Mouse (Mus musculus) liver, adult (tissue): ENCODE results near the gene Eml2.

Source experiments
- GATA4 ChIP-seq: IDR thresholded peaks from 2 replicates; pipeline ENCODE4 v1.6.1; 2014; ENCODE audit warnings: mild to moderate bottlenecking, low read length; ENCODE audit not compliant: insufficient replicate concordance

Eml2 gene

DNA sequence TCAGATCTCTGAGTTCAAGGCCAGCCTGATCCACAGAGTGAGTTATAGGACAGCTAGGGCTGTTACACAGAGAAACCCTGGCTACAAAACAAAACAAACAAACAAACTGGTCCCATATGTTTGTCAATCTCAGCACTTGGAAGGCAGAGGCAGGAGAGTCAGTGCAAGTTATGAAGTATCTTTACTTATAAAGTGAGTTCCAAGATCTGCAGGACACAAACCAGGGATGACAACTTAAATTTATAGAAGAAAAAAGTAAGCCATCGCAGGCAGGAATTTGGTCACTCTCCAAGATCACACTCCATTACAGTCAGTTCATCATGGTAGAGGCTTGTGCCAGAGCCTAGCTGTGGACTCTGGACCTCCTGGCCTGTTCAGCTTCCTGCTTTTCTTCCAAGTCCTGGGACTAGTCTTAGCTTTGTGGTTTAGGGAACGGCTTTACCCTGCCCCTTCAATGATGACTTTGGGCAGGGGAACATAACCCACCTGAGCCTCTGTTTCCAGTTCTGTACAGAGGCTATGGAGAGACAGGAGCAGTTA is 53.9 kb downstream of the Eml2 start:
- TF ChIP-seq GATA4: no peak

GRCm38 (mm10) chr7:19230899-19231298 is 54.7 kb downstream of the Eml2 start:
- no peak for TF ChIP-seq GATA4

DNA sequence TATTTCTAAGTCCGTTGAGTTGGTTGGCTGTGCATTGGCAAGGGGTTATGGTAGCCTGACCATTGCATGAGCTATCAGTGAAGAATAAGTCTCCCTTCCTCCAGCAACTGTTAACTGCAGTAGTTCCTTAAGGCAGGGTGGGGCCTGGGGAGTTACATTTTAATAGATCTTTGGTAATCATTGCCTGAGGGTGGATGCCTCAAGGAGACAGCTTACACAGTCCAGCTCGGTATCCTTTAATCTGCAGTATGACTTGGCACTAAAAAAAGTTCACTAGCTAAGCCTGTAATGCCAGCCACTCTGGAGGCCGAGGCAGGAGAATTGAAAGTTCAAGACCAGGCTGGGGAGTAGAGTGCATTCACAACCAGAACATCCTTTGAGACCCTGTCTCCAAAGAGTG is 55.6 kb downstream of the Eml2 start:
- TF ChIP-seq GATA4: no peak

DNA sequence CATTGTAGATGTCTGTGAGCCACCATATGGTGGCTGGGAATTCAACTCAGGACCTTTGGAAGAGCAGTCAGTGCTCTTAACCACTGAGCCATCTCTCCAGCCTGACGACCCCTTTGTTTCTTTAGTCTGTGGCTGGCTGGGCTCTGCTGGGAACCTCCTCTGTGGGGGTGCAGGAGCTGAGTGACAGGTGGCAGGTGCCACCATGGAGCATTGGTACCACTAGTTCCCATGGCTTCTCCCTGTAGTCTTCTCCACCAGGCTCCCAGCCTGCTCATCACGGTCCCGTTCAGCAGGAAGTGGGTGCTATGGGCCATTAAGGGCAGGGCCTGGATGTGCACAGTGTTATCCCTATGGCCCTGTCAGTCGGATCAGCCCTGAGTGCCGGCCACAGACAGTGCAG is 58.4 kb downstream of the Eml2 start:
- no peak for TF ChIP-seq GATA4

- peak; percentile 81 for TF ChIP-seq GATA4
These were observed 59.0 kb downstream of the Eml2 start for GRCm38 (mm10) chr7:19235092-19235671.

DNA sequence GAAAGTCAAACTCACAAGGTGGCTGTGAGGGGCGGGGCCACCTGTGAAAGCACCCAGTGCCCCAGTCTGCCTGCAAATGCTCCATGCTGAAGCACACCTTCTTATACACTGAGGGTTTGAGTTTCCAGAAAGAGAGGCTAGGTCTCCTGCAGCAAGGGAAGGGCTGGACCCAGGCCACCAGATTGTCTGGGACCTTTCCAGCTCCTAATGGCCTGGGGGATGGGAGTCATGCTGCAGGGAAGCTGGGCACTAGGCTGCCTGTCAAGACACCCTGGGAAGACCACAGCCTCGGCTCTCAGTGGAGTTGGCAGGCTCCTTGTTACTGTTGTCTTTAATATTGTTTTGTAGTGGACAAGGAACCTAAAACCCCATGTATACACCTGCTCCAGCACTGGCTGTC is 60.2 kb downstream of the Eml2 start:
- TF ChIP-seq GATA4: no peak

DNA sequence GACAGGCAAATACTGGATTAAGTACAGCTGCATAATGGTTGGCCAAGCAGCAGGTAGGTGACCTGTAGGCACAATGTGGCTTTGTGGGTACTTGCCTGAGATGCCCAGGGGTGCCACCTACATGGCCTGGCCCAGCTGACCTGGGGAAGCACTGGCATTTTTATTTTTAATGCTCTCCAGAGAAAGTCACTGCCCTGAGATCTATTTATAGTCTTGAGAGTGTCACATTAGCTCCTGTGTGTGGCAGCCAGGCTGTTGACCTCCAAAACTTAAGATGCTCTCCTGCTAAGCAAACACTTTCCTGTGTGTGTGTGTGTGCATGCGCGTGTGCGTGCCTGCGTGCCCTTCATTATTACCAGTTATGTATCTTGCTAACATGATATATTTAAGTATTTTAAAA is 62.1 kb downstream of the Eml2 start:
- no peak for TF ChIP-seq GATA4

DNA sequence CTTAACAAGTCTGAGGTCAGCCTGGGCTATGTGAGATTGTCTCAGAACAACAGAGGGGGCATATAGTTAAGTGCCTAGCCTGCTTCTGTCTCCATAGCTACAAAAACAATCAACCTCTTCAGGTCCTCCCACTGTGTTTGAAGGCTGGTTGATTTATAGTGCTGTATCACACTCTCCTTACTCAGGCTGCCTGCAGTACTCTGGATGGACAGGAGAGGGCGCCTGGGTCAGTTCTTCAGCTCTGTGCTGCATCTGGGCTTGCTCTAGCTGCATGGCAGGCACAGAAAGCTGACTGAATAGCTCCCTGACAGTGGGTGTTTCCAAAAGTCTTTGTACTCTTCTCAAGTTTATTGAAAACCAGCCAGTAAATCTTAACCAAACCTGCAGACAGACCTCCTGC is 63.2 kb downstream of the Eml2 start:
- TF ChIP-seq GATA4: no peak

DNA sequence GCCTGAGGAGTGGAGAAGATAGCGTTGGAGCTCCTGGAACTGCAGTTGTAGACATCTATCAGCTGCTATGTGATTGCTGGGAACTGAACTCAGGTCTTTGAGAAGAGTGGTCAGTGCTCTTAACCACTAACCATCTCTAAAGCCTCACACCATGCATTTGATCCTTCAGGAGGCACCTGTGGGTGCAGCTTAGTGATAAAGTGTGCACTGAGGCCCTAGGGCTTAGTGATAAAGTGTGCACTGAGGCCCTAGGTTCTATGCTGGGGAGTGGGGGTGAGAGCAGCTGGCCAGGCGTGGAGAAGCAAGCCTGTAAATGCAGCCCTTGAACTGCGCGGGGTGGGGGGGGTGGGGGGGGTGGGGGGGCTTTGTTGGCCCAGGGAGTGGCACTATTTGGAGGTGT is 63.8 kb downstream of the Eml2 start:
- no peak for TF ChIP-seq GATA4

DNA sequence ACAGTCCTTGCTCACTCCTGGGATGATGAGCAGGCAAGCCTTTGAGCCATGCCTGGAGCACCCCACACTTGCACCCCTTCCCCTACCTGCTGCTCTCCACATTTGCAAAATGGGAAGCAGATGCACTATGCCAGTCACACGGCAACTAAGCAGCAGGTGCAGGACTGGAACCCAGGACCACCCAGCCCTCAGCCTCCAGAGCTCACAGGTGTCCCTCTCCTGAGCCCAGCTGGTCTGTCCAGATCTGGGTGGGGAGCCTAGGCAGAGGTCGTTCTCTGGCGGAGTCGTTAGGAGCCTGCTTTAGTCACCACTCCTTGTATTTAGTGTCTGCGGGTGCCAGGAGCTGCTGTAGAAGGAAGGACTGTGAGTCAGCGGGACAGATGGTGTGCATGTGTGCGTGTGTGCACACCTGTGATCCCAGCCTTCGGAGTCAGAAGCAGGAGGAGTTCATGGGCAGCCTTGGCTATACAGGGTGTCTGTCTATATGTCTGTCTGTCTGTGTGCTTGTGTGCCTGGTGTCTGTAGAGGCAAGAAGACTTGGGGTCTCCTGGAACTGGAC is 64.8 kb downstream of the Eml2 start:
- TF ChIP-seq GATA4: no peak

DNA sequence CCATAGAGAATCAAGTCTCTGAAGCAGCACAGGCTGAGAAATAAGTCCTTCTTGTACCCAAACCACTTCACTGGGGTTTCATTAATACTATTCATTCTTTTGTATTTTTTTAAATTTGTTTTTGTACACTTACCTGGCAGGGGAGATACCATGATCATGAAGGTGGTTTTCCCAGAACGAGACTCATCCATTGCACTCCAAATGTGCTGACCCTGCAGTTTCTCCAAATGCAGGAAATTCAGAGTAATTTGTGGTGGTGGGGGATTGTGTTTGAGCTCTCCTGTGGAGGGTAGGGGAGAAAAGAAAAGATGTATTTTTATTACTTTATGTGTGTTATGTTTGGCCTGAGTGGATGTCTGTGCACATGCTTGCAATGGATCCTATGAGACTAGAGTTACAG is 65.8 kb downstream of the Eml2 start:
- TF ChIP-seq GATA4: no peak

GRCm38 (mm10) chr7:19243858-19244257 is 67.6 kb downstream of the Eml2 start:
- TF ChIP-seq GATA4: no peak

GRCm38 (mm10) chr7:19245083-19245482 is 68.9 kb downstream of the Eml2 start:
- no peak for TF ChIP-seq GATA4

DNA sequence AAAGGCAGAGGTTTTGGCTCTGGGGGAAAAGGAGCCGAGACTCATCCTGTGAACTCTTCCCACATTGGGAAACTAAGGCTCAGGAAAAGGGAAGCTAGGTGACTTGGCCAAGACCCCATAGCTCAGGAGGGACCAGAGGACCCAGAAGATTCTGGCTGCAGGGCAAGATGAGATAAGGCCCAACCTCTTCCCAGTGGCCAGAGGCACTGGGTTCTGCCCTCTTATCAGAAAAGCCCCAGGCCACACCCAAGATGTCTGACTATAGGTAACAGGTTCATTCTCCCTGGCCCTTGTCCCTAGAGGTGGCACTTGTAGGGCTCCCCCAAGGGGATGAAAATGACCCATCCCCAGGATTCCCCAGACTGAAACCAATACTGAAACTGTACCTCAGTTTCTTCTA is 70.6 kb downstream of the Eml2 start:
- TF ChIP-seq GATA4: no peak

GRCm38 (mm10) chr7:19247511-19247910 is 71.3 kb downstream of the Eml2 start:
- TF ChIP-seq GATA4: no peak

- TF ChIP-seq GATA4: no peak
These were observed 75.9 kb downstream of the Eml2 start for GRCm38 (mm10) chr7:19252078-19252477.

GRCm38 (mm10) chr7:19253437-19253836 is 77.2 kb downstream of the Eml2 start:
- no peak for TF ChIP-seq GATA4
